ENCODE assay signal across 18 mouse cellular contexts in the genomic region with DNA sequence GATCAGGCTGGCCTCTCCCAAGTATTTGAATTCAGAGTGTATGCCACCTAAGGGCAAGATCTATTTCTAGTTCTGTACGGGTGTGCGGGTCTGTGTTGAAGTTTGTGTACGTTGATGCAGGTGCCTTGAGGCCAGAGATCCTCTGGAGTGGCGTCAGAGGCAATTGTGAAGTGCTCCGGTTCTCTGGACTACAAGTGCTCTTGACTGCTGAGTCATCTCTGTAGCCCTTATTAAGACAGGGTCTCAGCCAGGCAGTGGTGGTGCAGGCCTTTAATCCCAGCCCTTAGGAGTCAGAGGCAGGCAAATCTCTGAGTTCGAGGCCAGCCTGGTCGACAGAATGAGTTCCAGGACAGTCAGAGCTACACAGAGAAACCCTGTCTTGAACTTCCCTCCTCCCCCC. TPM values are rescaled to one million over a fixed set of nuclear protein-coding genes. Genes with fewer than 3 reads are reported as not detected.
DNase-seq lines count a peak whose midpoint lies in the region; ATAC-seq and TF ChIP-seq lines count a peak whose summit lies in the region.
"Had no signal": no experiment of that assay in that cellular context is flagged by ENCODE, and none has a peak within 500 bp of the region (broad histone marks: within the 10 kb centered on the region; RNA-seq: fewer than 3 reads in every experiment).

No protein-coding gene starts in this region.

- ATAC-seq in liver, embryonic 11.5 days (replicated peaks; ENCODE audit: low FRiP score), result no peak
- no peak for ATAC-seq in liver, postnatal 0 days
- no peak for ATAC-seq in heart, postnatal 0 days (ENCODE audit: insufficient read depth, low read depth)
- ATAC-seq: hindbrain, postnatal 0 days had no signal

- no peak for TF ChIP-seq EP300 in liver, postnatal 0 days (IDR thresholded peaks at IDR 0.05; ENCODE audit: low read depth)
- TF ChIP-seq EP300 in heart, postnatal 0 days (IDR thresholded peaks at IDR 0.05; ENCODE audit: low read depth), result no peak

- H3K9ac ChIP-seq in liver, embryonic 11.5 days (ENCODE audit: low read depth, low read length), result peak overlapping the region; percentile 48; the same call in 1 of the 2 replicates
- H3K9ac ChIP-seq in liver, postnatal 0 days (replicated peaks), result no peak overlapping the region
- no peak overlapping the region for H3K9ac ChIP-seq in heart, postnatal 0 days (replicated peaks; ENCODE audit: low read depth, low read length)
- H3K9ac ChIP-seq: limb, embryonic 15.5 days; neural tube, embryonic 12.5 days had no signal

- H3K4me1 ChIP-seq in heart, embryonic 10.5 days, result peaks cover 57% of the 10 kb centered on the region
- H3K4me1 ChIP-seq in liver, embryonic 11.5 days (replicated peaks; ENCODE audit: control insufficient read depth, insufficient read depth, low read length), result peaks cover 47% of the 10 kb centered on the region
- H3K4me1 ChIP-seq in liver, postnatal 0 days (ENCODE audit: insufficient read depth), result peaks cover 28% of the 10 kb centered on the region
- peaks cover 20% of the 10 kb centered on the region for H3K4me1 ChIP-seq in heart, postnatal 0 days (ENCODE audit: control insufficient read depth, insufficient read depth)

- H3K27ac ChIP-seq in heart, embryonic 10.5 days, result peak overlapping the region; percentile 66
- peak overlapping the region; percentile 52 for H3K27ac ChIP-seq in liver, embryonic 11.5 days (ENCODE audit: low read depth, low read length)
- H3K27ac ChIP-seq in liver, postnatal 0 days (ENCODE audit: low read depth), result no peak overlapping the region
- peak overlapping the region; percentile 92 for H3K27ac ChIP-seq in heart, postnatal 0 days (ENCODE audit: low read depth)
- H3K27ac ChIP-seq: hindbrain, postnatal 0 days; limb, embryonic 15.5 days; neural tube, embryonic 12.5 days had no signal

- 51% methylated on average over 7 of the region's 7 CpGs for WGBS in heart, embryonic 10.5 days
- 58% methylated on average over 7 of the region's 7 CpGs for WGBS in liver, embryonic 11.5 days
- WGBS in liver, postnatal 0 days (ENCODE audit: insufficient replicate concordance), result 63% methylated on average over 7 of the region's 7 CpGs
- WGBS in heart, postnatal 0 days, result 40% methylated on average over 7 of the region's 7 CpGs

- H3K4me2 ChIP-seq in liver, embryonic 11.5 days, result peak overlapping the region; percentile 46
- H3K4me2 ChIP-seq in liver, postnatal 0 days (ENCODE audit: low read depth, low read length), result no peak overlapping the region
- H3K4me2 ChIP-seq in heart, postnatal 0 days (ENCODE audit: low read depth, low read length), result no peak overlapping the region
- H3K4me2 ChIP-seq: limb, embryonic 15.5 days; neural tube, embryonic 12.5 days had no signal

- H3K4me3 ChIP-seq in heart, embryonic 10.5 days, result no peak overlapping the region
- no peak overlapping the region for H3K4me3 ChIP-seq in liver, embryonic 11.5 days (ENCODE audit: low read depth, low read length)
- no peak overlapping the region for H3K4me3 ChIP-seq in liver, postnatal 0 days (ENCODE audit: low read depth, low read length)
- H3K4me3 ChIP-seq in heart, postnatal 0 days (ENCODE audit: low read depth, low read length), result no peak overlapping the region
- H3K4me3 ChIP-seq: limb, embryonic 15.5 days; megakaryocyte, embryonic 14.5 days; neural tube, embryonic 12.5 days had no signal

- no peaks in the 10 kb centered on the region for H3K27me3 ChIP-seq in heart, embryonic 10.5 days (ENCODE audit: insufficient read depth, poor library complexity, severe bottlenecking)
- no peaks in the 10 kb centered on the region for H3K27me3 ChIP-seq in liver, embryonic 11.5 days (replicated peaks; ENCODE audit: control insufficient read depth, insufficient read depth, low read length)
- H3K27me3 ChIP-seq in liver, postnatal 0 days (ENCODE audit: insufficient read depth, low read length), result no peaks in the 10 kb centered on the region
- H3K27me3 ChIP-seq in heart, postnatal 0 days (ENCODE audit: control insufficient read depth, insufficient read depth, low read length), result no peaks in the 10 kb centered on the region
- H3K27me3 ChIP-seq: limb, embryonic 15.5 days; megakaryocyte, embryonic 14.5 days; neural tube, embryonic 12.5 days had no signal

- no peak for TF ChIP-seq CTCF in liver, postnatal 0 days (IDR thresholded peaks at IDR 0.05; ENCODE audit: low read depth)
- TF ChIP-seq CTCF in heart, postnatal 0 days (IDR thresholded peaks at IDR 0.05; ENCODE audit: low read depth), result no peak

- peaks cover 6% of the 10 kb centered on the region for H3K36me3 ChIP-seq in heart, embryonic 10.5 days
- peaks cover 12% of the 10 kb centered on the region for H3K36me3 ChIP-seq in liver, embryonic 11.5 days (ENCODE audit: control insufficient read depth, insufficient read depth, low read length)
- peaks cover 4% of the 10 kb centered on the region; the same call in 1 of the 2 replicates for H3K36me3 ChIP-seq in liver, postnatal 0 days (replicated peaks; ENCODE audit: insufficient read depth, low read length)
- 0 out of 2 replicates have a peak, but pooled peaks cover 4% of the 10 kb centered on the region for H3K36me3 ChIP-seq in heart, postnatal 0 days (replicated peaks; ENCODE audit: control insufficient read depth, insufficient read depth, low read length)
- H3K36me3 ChIP-seq: limb, embryonic 15.5 days had no signal

- H3K9me3 ChIP-seq in heart, embryonic 10.5 days, result no peaks in the 10 kb centered on the region
- no peaks in the 10 kb centered on the region for H3K9me3 ChIP-seq in liver, embryonic 11.5 days (ENCODE audit: control insufficient read depth, low read length)
- H3K9me3 ChIP-seq in liver, postnatal 0 days (ENCODE audit: low read length), result no peaks in the 10 kb centered on the region
- no peaks in the 10 kb centered on the region for H3K9me3 ChIP-seq in heart, postnatal 0 days (replicated peaks; ENCODE audit: control insufficient read depth, low read length)
- H3K9me3 ChIP-seq: limb, embryonic 15.5 days; megakaryocyte, embryonic 14.5 days; neural tube, embryonic 12.5 days had no signal

- DNase-seq in heart, embryonic 10.5 days (ENCODE audit: low spot score), result peak; percentile 74
- no peak for DNase-seq in heart, postnatal 4 days
- DNase-seq in liver, embryonic 11.5 days (ENCODE audit: low spot score), result no peak
- no peak for DNase-seq in liver, postnatal 0 days
- DNase-seq in heart, postnatal 0 days (ENCODE audit: low spot score), result no peak
- peak; percentile 72 for DNase-seq in lung, postnatal 25 days (ENCODE audit: low spot score)
- DNase-seq in spleen, postnatal 10 days (ENCODE audit: low spot score in 2 of 2), result no peak
- no peak for DNase-seq in cerebellum, adult 9-11 months
- DNase-seq: adrenal gland, postnatal 25 days; cerebellum, postnatal 14 days; gastrocnemius, postnatal 36 days; kidney, adult 18-20 months; kidney, postnatal 14 days; thymus, adult 2 months had no signal

RNA-seq across cellular contexts. Expression of a gene that starts 4.8 kb away (rescaled TPM):
- 16.1 and 17.2 TPM in 2 replicates for polyA plus RNA-seq in heart, embryonic 10.5 days (2016; fragmentation: Nextera tagmentation; extraction: Ambion mirVana)
- 1 to 10 TPM; 2.9 to 3.6 TPM for total RNA-seq in heart, postnatal 4 days (2021)
- polyA plus RNA-seq in liver, embryonic 11.5 days (2014; fragmentation: Nextera tagmentation; extraction: Ambion mirVana), result 15.9 and 18.5 TPM in 2 replicates
- 6.9 and 7.1 TPM in 2 replicates for polyA plus RNA-seq in liver, postnatal 0 days (2015; fragmentation: Nextera tagmentation; extraction: Ambion mirVana)
- total RNA-seq in heart, postnatal 0 days (2014; rRNA removed; ENCODE audit: low replicate concordance), result 2.7 and 3.1 TPM in 2 replicates
- polyA plus RNA-seq in heart, postnatal 0 days (2015; fragmentation: Nextera tagmentation; extraction: Ambion mirVana), result 1.8 and 2.5 TPM in 2 replicates

RNA-seq across cellular contexts. Expression of a gene that starts 19.1 kb away (rescaled TPM):
- 7.8 and 14.5 TPM in 2 replicates for polyA plus RNA-seq in heart, embryonic 10.5 days (2016; fragmentation: Nextera tagmentation; extraction: Ambion mirVana)
- total RNA-seq in heart, postnatal 4 days (2021), result 1 to 10 TPM; 8.2 to 9.0 TPM
- polyA plus RNA-seq in liver, embryonic 11.5 days (2014; fragmentation: Nextera tagmentation; extraction: Ambion mirVana), result 2.5 and 3.0 TPM in 2 replicates
- 12.4 and 17.8 TPM in 2 replicates for polyA plus RNA-seq in liver, postnatal 0 days (2015; fragmentation: Nextera tagmentation; extraction: Ambion mirVana)
- total RNA-seq in heart, postnatal 0 days (2014; rRNA removed; ENCODE audit: low replicate concordance), result 13.1 and 25.4 TPM in 2 replicates
- 15.4 and 18.7 TPM in 2 replicates for polyA plus RNA-seq in heart, postnatal 0 days (2015; fragmentation: Nextera tagmentation; extraction: Ambion mirVana)

RNA-seq across cellular contexts. Expression of a gene that starts 19.6 kb away (rescaled TPM):
- 155 and 166 TPM in 2 replicates for polyA plus RNA-seq in heart, embryonic 10.5 days (2016; fragmentation: Nextera tagmentation; extraction: Ambion mirVana)
- 100 to 1,000 TPM; 145 to 150 TPM for total RNA-seq in heart, postnatal 4 days (2021)
- 107 and 114 TPM in 2 replicates for polyA plus RNA-seq in liver, embryonic 11.5 days (2014; fragmentation: Nextera tagmentation; extraction: Ambion mirVana)
- polyA plus RNA-seq in liver, postnatal 0 days (2015; fragmentation: Nextera tagmentation; extraction: Ambion mirVana), result 56.9 and 60.3 TPM in 2 replicates
- 145 and 159 TPM in 2 replicates for total RNA-seq in heart, postnatal 0 days (2014; rRNA removed; ENCODE audit: low replicate concordance)
- 191 and 207 TPM in 2 replicates for polyA plus RNA-seq in heart, postnatal 0 days (2015; fragmentation: Nextera tagmentation; extraction: Ambion mirVana)

RNA-seq across cellular contexts. Expression of a gene that starts 36.4 kb away (rescaled TPM):
- polyA plus RNA-seq in heart, embryonic 10.5 days (2016; fragmentation: Nextera tagmentation; extraction: Ambion mirVana), result 8.0 and 9.0 TPM in 2 replicates
- total RNA-seq in heart, postnatal 4 days (2021), result 10 to 100 TPM; 46.4 to 49.9 TPM
- polyA plus RNA-seq in liver, embryonic 11.5 days (2014; fragmentation: Nextera tagmentation; extraction: Ambion mirVana), result 12.4 and 13.1 TPM in 2 replicates
- polyA plus RNA-seq in liver, postnatal 0 days (2015; fragmentation: Nextera tagmentation; extraction: Ambion mirVana), result 2.8 TPM in 2 replicates
- 18.2 and 30.5 TPM in 2 replicates for total RNA-seq in heart, postnatal 0 days (2014; rRNA removed; ENCODE audit: low replicate concordance)
- polyA plus RNA-seq in heart, postnatal 0 days (2015; fragmentation: Nextera tagmentation; extraction: Ambion mirVana), result 6.8 and 7.2 TPM in 2 replicates

RNA-seq across cellular contexts. Expression of a gene that starts 47.5 kb away (rescaled TPM):
- 838 and 1,170 TPM in 2 replicates for polyA plus RNA-seq in heart, embryonic 10.5 days (2016; fragmentation: Nextera tagmentation; extraction: Ambion mirVana)
- 100 to 1,000 TPM; 312 to 327 TPM for total RNA-seq in heart, postnatal 4 days (2021)
- polyA plus RNA-seq in liver, embryonic 11.5 days (2014; fragmentation: Nextera tagmentation; extraction: Ambion mirVana), result 896 and 908 TPM in 2 replicates
- 249 and 258 TPM in 2 replicates for polyA plus RNA-seq in liver, postnatal 0 days (2015; fragmentation: Nextera tagmentation; extraction: Ambion mirVana)
- 149 and 227 TPM in 2 replicates for total RNA-seq in heart, postnatal 0 days (2014; rRNA removed; ENCODE audit: low replicate concordance)
- 372 and 387 TPM in 2 replicates for polyA plus RNA-seq in heart, postnatal 0 days (2015; fragmentation: Nextera tagmentation; extraction: Ambion mirVana)

Comparison
In these comparisons a context has a peak if more than half of its experiments do, and no peak if none do; other contexts are left out.
1. DNase-seq: peak in heart, embryonic 10.5 days (single experiment) and lung, postnatal 25 days (single experiment); none in heart, postnatal 4 days (single experiment), liver, embryonic 11.5 days (single experiment), liver, postnatal 0 days (single experiment), heart, postnatal 0 days (single experiment), spleen, postnatal 10 days (0 of 2) and cerebellum, adult 9-11 months (single experiment).